8 mouse cellular contexts compared by ENCODE assay signal in genomic region chr4:131921461-131922346, GRCm38 (mm10). TPM values are rescaled to one million over a fixed set of nuclear protein-coding genes. Genes with fewer than 3 reads are reported as not detected.
DNase-seq lines count a peak whose midpoint lies in the region; ATAC-seq and TF ChIP-seq lines count a peak whose summit lies in the region.

Tmem200b (plus strand) TSS chr4:131921771.

- H3K4me3 ChIP-seq in lung, embryonic 15.5 days, result peak within 1 kb of the TSS; percentile 65
- H3K4me3 ChIP-seq in bone marrow macrophage, adult 2 months (ENCODE audit: insufficient read depth, low read length), result peak within 1 kb of the TSS; percentile 49
- H3K4me3 ChIP-seq in heart, embryonic 16.5 days (ENCODE audit: low read length), result peak within 1 kb of the TSS; percentile 72
- peak within 1 kb of the TSS; percentile 76 for H3K4me3 ChIP-seq in limb, embryonic 13.5 days
- peak within 1 kb of the TSS; percentile 51 for H3K4me3 ChIP-seq in neural tube, embryonic 15.5 days (replicated peaks)

- peaks cover 68% of the 10 kb centered on the region for H3K27me3 ChIP-seq in lung, embryonic 15.5 days
- H3K27me3 ChIP-seq in heart, embryonic 16.5 days (ENCODE audit: control insufficient read depth, insufficient read depth, low read length), result peaks cover 6% of the 10 kb centered on the region; the same call in 1 of the 2 replicates
- peaks cover 36% of the 10 kb centered on the region for H3K27me3 ChIP-seq in limb, embryonic 13.5 days
- peaks cover 92% of the 10 kb centered on the region for H3K27me3 ChIP-seq in neural tube, embryonic 15.5 days (replicated peaks)

- no peaks in the 10 kb centered on the region for H3K9me3 ChIP-seq in lung, embryonic 15.5 days
- no peaks in the 10 kb centered on the region for H3K9me3 ChIP-seq in heart, embryonic 16.5 days (replicated peaks; ENCODE audit: control insufficient read depth, low read length)
- no peaks in the 10 kb centered on the region for H3K9me3 ChIP-seq in limb, embryonic 13.5 days
- no peaks in the 10 kb centered on the region for H3K9me3 ChIP-seq in neural tube, embryonic 15.5 days (replicated peaks)

- H3K4me2 ChIP-seq in lung, embryonic 15.5 days, result peak within 1 kb of the TSS; percentile 89
- H3K4me2 ChIP-seq in heart, embryonic 16.5 days (ENCODE audit: low read depth, low read length), result peak within 1 kb of the TSS; percentile 92
- peak within 1 kb of the TSS; percentile 85 for H3K4me2 ChIP-seq in limb, embryonic 13.5 days (replicated peaks)
- H3K4me2 ChIP-seq in neural tube, embryonic 15.5 days, result peak within 1 kb of the TSS; percentile 83

- TF ChIP-seq POLR2A in bone marrow macrophage, adult 2 months (IDR thresholded peaks at IDR 0.05; ENCODE audit: borderline replicate concordance, low read depth, low read length), result no peak

- no peak for DNase-seq in lung, postnatal 14 days
- DNase-seq in natural killer cell, adult 2 months (ENCODE audit: low spot score in 2 of 2), result no peak
- DNase-seq in layer of hippocampus, adult 9-11 months, result no peak

- peak within 1 kb of the TSS; percentile 64 for H3K9ac ChIP-seq in lung, embryonic 15.5 days
- H3K9ac ChIP-seq in heart, embryonic 16.5 days (ENCODE audit: low read length), result peak within 1 kb of the TSS; percentile 78
- H3K9ac ChIP-seq in limb, embryonic 13.5 days, result peak within 1 kb of the TSS; percentile 86
- peak within 1 kb of the TSS; percentile 46 for H3K9ac ChIP-seq in neural tube, embryonic 15.5 days (replicated peaks)

- H3K4me1 ChIP-seq in lung, embryonic 15.5 days, result peaks cover 47% of the 10 kb centered on the region
- H3K4me1 ChIP-seq in bone marrow macrophage, adult 2 months (ENCODE audit: control insufficient read depth, insufficient read depth, low read length), result peaks cover 5% of the 10 kb centered on the region
- H3K4me1 ChIP-seq in heart, embryonic 16.5 days (ENCODE audit: control insufficient read depth, insufficient read depth, low read length), result peaks cover 58% of the 10 kb centered on the region
- peaks cover 82% of the 10 kb centered on the region for H3K4me1 ChIP-seq in limb, embryonic 13.5 days
- peaks cover 47% of the 10 kb centered on the region for H3K4me1 ChIP-seq in neural tube, embryonic 15.5 days

- 1% methylated on average over 104 of the region's 130 CpGs for WGBS in lung, embryonic 15.5 days
- 3% methylated on average over 99 of the region's 130 CpGs for WGBS in heart, embryonic 16.5 days
- 1% methylated on average over 78 of the region's 130 CpGs for WGBS in limb, embryonic 13.5 days
- 2% methylated on average over 97 of the region's 130 CpGs for WGBS in neural tube, embryonic 15.5 days

- ATAC-seq in lung, embryonic 15.5 days (ENCODE audit: borderline replicate concordance, extremely low read depth, low FRiP score, low TSS enrichment), result no peak
- no peak for ATAC-seq in heart, embryonic 16.5 days (replicated peaks; ENCODE audit: extremely low read depth, insufficient read depth, low FRiP score)
- ATAC-seq in limb, embryonic 13.5 days (ENCODE audit: low FRiP score, low read depth), result peak; percentile 16; the same call in 1 of the 2 replicates
- ATAC-seq in neural tube, embryonic 15.5 days (ENCODE audit: low FRiP score), result peak; percentile 16; the same call in 1 of the 2 replicates

- peak within 1 kb of the TSS; percentile 78 for H3K27ac ChIP-seq in lung, embryonic 15.5 days
- no peak within 1 kb of the TSS for H3K27ac ChIP-seq in bone marrow macrophage, adult 2 months (ENCODE audit: insufficient read depth, low read depth, low read length)
- peak within 1 kb of the TSS; percentile 37 for H3K27ac ChIP-seq in heart, embryonic 16.5 days (ENCODE audit: low read length)
- peak within 1 kb of the TSS; percentile 93 for H3K27ac ChIP-seq in limb, embryonic 13.5 days
- H3K27ac ChIP-seq in neural tube, embryonic 15.5 days (replicated peaks), result no peak within 1 kb of the TSS

- H3K36me3 ChIP-seq in lung, embryonic 15.5 days, result peaks cover 11% of the 10 kb centered on the region
- no peaks in the 10 kb centered on the region; the same call in 1 of the 2 replicates for H3K36me3 ChIP-seq in heart, embryonic 16.5 days (ENCODE audit: control insufficient read depth, insufficient read depth)
- H3K36me3 ChIP-seq in limb, embryonic 13.5 days, result peaks cover 34% of the 10 kb centered on the region
- H3K36me3 ChIP-seq in neural tube, embryonic 15.5 days, result peaks cover 23% of the 10 kb centered on the region

- no peak for TF ChIP-seq CTCF in bone marrow macrophage, adult 2 months (IDR thresholded peaks at IDR 0.05; ENCODE audit: low read depth, low read length)

RNA-seq across cellular contexts. Expression of gene Tmem200b, which starts in this region (rescaled TPM):
- polyA plus RNA-seq in lung, embryonic 15.5 days (2015; fragmentation: Nextera tagmentation; extraction: Ambion mirVana), result 1.1 and 1.2 TPM in 2 replicates
- not detected in 2 replicates for polyA plus RNA-seq in bone marrow macrophage, adult 2 months (2012; ENCODE audit: insufficient read depth, insufficient read length, missing spikeins)
- 0.30 and 0.56 TPM in 2 replicates for polyA plus RNA-seq in heart, embryonic 16.5 days (2015; fragmentation: Nextera tagmentation; extraction: Ambion mirVana)
- polyA plus RNA-seq in limb, embryonic 13.5 days (2015; fragmentation: Nextera tagmentation; extraction: Ambion mirVana), result 2.5 and 2.6 TPM in 2 replicates
- polyA plus RNA-seq in neural tube, embryonic 15.5 days (2015; fragmentation: Nextera tagmentation; extraction: Ambion mirVana), result 0.22 TPM in 2 replicates

Comparison
In these comparisons a context has a peak if more than half of its experiments do, and no peak if none do; other contexts are left out.
1. Peak in ATAC-seq, H3K4me3 ChIP-seq, H3K9ac ChIP-seq and H3K4me2 ChIP-seq in neural tube, embryonic 15.5 days; RNA of the gene not detected or under 1 TPM.
2. H3K27ac ChIP-seq: peak in lung, embryonic 15.5 days (single experiment), heart, embryonic 16.5 days (single experiment) and limb, embryonic 13.5 days (single experiment); none in bone marrow macrophage, adult 2 months (single experiment) and neural tube, embryonic 15.5 days (single experiment).
3. Peak in every context shown above with its lines, with median percentiles within 50 percentile points of each other: H3K4me2 ChIP-seq, H3K4me3 ChIP-seq and H3K9ac ChIP-seq.